Mouse (Mus musculus): ENCODE results near the gene Rpl22.

- TF ChIP-seq CTCF (IDR thresholded peaks at IDR 0.05; ENCODE audit: low read depth) (no peak), EP300 (optimal IDR thresholded peaks at IDR 0.05) (no peak)
These were observed 24.4 kb downstream of the Rpl22 start for GRCm38 (mm10) chr4:152349837-152350381.
